Mouse (Mus musculus) kidney, embryonic 16.5 days (tissue): ENCODE data around the gene Gm3404. TPM values are rescaled to one million over a fixed set of nuclear protein-coding genes. Genes with fewer than 3 reads are reported as not detected.
"Not testable (repeated sequence)": the region's sequence is repeated elsewhere in the genome, so short reads cannot be mapped to it uniquely, and the experiment has no call there.

Source experiments
- ATAC-seq: fragments of 200-750 bp; cut with Nextera tagmentation; 2 replicates; pipeline ENCODE4 v1.8.0; 2017; ENCODE audit warnings: moderate TSS enrichment; ENCODE audit not compliant: low FRiP score, low TSS enrichment
- H3K27ac ChIP-seq: fragments of 300-500 bp; sonication (generic); 2 replicates; pipeline ENCODE4 v1.5.1; 2014; ENCODE audit warnings: low read length
- H3K27me3 ChIP-seq: fragments of 300-500 bp; sonication (generic); 2 replicates; pipeline ENCODE4 v1.6.1; 2014; ENCODE audit warnings: low read length, control low read depth, mixed read lengths; ENCODE audit not compliant: insufficient read depth
- H3K36me3 ChIP-seq: fragments of 300-500 bp; sonication (generic); 2 replicates; pipeline ENCODE4 v1.6.1; 2014; ENCODE audit warnings: low read length, control low read depth, mixed read lengths; ENCODE audit not compliant: insufficient read depth
- H3K4me1 ChIP-seq: fragments of 300-500 bp; sonication (generic); 2 replicates; pipeline ENCODE4 v1.6.1; 2014; ENCODE audit warnings: low read length, control low read depth, mixed read lengths; ENCODE audit not compliant: insufficient read depth
- H3K4me2 ChIP-seq: fragments of 300-500 bp; sonication (generic); replicated peaks from 2 replicates; pipeline ENCODE4 v1.6.1; 2014; ENCODE audit warnings: low read depth, low read length
- H3K4me3 ChIP-seq: fragments of 300-500 bp; sonication (generic); 2 replicates; pipeline ENCODE4 v1.5.1; 2014; ENCODE audit warnings: mild to moderate bottlenecking, low read length
- H3K9ac ChIP-seq: fragments of 300-500 bp; sonication (generic); replicated peaks from 2 replicates; pipeline ENCODE4 v1.6.1; 2014; ENCODE audit warnings: low read length
- H3K9me3 ChIP-seq: fragments of 300-500 bp; sonication (generic); 2 replicates; pipeline ENCODE4 v1.6.1; 2016; ENCODE audit warnings: low read length, control low read depth
- WGBS: fragments of 180-500 bp; shearing (Covaris S2); extraction: QIAGEN DNeasy Blood & Tissue Kit; methylation state at CpG from one replicate; pipeline ENCODE4 v1.1.7; 2014; 5-methylcytosine and 5-hydroxymethylcytosine counted together
- polyA plus RNA-seq: library from polyadenylated mRNA; unstranded; fragments of >200 nt; fragmentation: Nextera tagmentation; extraction: Ambion mirVana; gene quantifications from 2 replicates; pipeline ENCODE4 v1.2.1, GENCODE M21; 2015

Gene Gm3404
- polyA plus RNA-seq, 1 experiment from 2014 or later = not detected

DNA sequence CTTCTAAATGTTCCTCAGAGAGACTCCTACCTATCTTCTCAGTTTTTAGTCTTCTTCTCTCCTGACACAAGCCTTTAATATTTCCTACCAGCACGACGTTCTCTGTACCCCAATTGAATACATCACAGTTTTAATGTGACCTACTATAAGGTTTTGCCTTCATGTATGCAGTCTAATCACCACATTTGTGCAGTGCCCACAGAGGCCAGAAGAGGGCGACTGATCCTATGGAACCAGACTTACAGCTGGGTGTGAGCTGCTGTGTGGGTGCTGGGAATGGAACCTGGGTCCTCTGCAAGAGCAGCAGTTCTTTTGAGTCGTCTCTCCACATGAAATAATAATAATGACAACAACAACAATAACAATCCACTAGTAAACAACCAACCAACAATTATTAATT lies 41.5 kb downstream of the Gm3404 start:
- no peak overlapping the region for H3K9ac ChIP-seq
- no peak overlapping the region for H3K27ac ChIP-seq
- no peak overlapping the region for H3K4me2 ChIP-seq
- 64% methylated on average over 4 of the region's 4 CpGs for WGBS
- H3K27me3 ChIP-seq = no peaks in the 10 kb centered on the region
- ATAC-seq = no peak
- no peaks in the 10 kb centered on the region for H3K9me3 ChIP-seq
- H3K4me3 ChIP-seq = no peak overlapping the region
- no peaks in the 10 kb centered on the region for H3K36me3 ChIP-seq
- peaks cover 4% of the 10 kb centered on the region; the same call in 1 of the 2 replicates for H3K4me1 ChIP-seq

GRCm38 (mm10) chr5:146570179-146570578 lies 44.6 kb downstream of the Gm3404 start:
- H3K27me3 ChIP-seq, H3K4me1 ChIP-seq, H3K27ac ChIP-seq, H3K9me3 ChIP-seq, H3K9ac ChIP-seq, H3K4me2 ChIP-seq, H3K36me3 ChIP-seq, H3K4me3 ChIP-seq: not testable (repeated sequence)
- peak; percentile 71 for ATAC-seq
- 76% methylated on average over 6 of the region's 6 CpGs for WGBS

DNA sequence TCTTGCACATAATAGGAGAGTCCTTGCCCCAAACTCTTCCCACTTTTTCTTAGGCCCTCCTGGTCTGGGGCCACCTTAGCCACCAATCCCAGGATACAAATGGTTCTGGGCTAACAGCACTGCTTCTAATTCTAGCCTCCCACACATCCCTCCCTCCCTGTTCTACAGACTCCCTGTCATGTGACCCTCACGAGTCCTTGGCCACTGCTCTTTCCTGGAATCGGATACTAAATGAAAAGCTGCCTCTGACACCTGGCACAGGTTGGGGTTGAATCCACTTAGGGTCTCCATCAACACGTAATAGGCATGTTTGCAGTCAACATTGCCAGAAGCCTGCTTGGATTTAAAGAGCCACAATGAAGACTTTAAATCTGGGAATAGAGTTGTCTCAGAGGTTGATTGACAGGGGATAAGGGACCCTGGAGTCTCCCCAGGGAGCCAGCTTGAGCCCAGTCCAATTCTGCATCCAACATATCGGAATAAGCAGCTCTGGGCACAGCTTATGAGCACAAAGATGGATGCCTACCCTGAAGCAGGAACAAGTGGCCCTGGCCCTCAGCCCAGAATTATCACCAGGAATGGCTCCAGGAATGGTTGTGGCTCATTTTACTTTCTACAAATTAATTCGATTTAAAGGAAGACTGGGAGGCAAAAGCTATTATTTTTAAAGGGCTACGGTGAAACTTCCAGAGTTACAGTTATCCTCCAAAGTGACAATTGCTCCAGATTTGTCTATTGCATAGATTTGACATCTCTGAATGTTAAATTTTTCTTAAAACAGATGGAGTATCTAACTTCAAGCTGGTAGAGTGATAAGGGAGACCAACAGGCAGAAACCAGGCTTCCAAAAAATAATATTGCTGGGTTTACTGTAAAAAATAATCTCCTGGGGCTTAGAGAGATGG lies 46.5 kb downstream of the Gm3404 start:
- not testable (repeated sequence) for H3K4me2 ChIP-seq, H3K4me1 ChIP-seq, H3K4me3 ChIP-seq, H3K9ac ChIP-seq, H3K36me3 ChIP-seq, H3K27me3 ChIP-seq, ATAC-seq, H3K27ac ChIP-seq, H3K9me3 ChIP-seq
- WGBS = 62% methylated on average over 6 of the region's 6 CpGs

DNA sequence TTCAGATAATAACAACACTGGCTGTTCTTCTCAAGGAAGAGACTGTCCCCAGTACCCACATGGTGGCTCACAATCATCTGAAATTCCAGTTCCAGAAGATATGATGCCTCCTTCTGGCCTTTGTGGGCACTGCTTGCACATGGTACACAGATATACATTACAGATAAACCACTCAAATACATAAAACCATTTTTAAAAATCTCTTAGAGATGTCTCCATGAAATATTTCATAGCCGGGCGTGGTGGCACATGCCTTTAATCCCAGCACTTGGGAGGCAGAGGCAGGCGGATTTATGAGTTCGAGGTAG lies 47.1 kb downstream of the Gm3404 start:
- 96% methylated on average over 4 of the region's 4 CpGs for WGBS
- not testable (repeated sequence) for ATAC-seq, H3K4me3 ChIP-seq, H3K4me2 ChIP-seq, H3K4me1 ChIP-seq, H3K9ac ChIP-seq, H3K27ac ChIP-seq, H3K9me3 ChIP-seq, H3K36me3 ChIP-seq, H3K27me3 ChIP-seq

DNA sequence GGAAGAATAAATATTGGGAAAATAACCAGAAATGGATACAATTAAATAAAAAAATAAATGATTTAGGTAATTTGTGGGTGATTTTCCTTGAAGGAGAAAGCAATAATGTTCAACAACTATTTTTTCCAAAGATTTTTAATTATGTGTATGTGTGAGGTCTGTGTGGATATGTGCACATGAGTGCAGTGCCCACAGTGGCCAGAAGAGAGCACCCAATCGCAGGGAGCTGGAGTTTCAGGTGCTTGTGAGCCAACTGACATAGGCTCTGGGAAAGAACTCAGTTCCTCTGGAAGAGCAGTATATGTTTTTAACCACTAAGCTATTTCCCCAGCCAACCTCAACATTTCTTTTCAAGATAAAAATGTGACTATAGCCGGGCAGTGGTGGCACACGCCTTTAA lies 51.1 kb downstream of the Gm3404 start:
- Histone ChIP-seq H3K4me3 (no peak overlapping the region), H3K27ac (no peak overlapping the region), H3K4me1 (no peaks in the 10 kb centered on the region), H3K27me3 (no peaks in the 10 kb centered on the region), H3K9ac (no peak overlapping the region), H3K4me2 (no peak overlapping the region), H3K36me3 (no peaks in the 10 kb centered on the region), H3K9me3 (no peaks in the 10 kb centered on the region)
- no peak for ATAC-seq
- WGBS = 93% methylated on average over 3 of the region's 3 CpGs

Other genes with a start within 250 kb of the Gm3404 start
- gene Wasf3, start 140.8 kb upstream of the Gm3404 start, polyA plus RNA-seq = 3.0 and 3.5 TPM in 2 replicates
- gene Gm6408, start 43.8 kb upstream of the Gm3404 start, polyA plus RNA-seq = not detected in 2 replicates
- gene Gm6370, start 34.4 kb upstream of the Gm3404 start, polyA plus RNA-seq = not detected in 2 replicates
- gene 4930449I24Rik, start 23.4 kb upstream of the Gm3404 start, polyA plus RNA-seq = not detected in 2 replicates
- not detected in 2 replicates for gene Gm3402, start 11.7 kb upstream of the Gm3404 start, polyA plus RNA-seq
- gene Gm3409, start 11.8 kb downstream of the Gm3404 start, polyA plus RNA-seq = not detected in 2 replicates
- gene Gm3415, start 30.3 kb downstream of the Gm3404 start, polyA plus RNA-seq = not detected in 2 replicates
- gene Gpr12, start 59.4 kb downstream of the Gm3404 start, polyA plus RNA-seq = 0.76 and 1.1 TPM in 2 replicates